Mouse (Mus musculus) forebrain, embryonic 14.5 days (tissue): Measurements from ENCODE around the gene Hist1h2bp. TPM values are rescaled to one million over a fixed set of nuclear protein-coding genes. Genes with fewer than 3 reads are reported as not detected.
"Not testable (repeated sequence)": the region's sequence is repeated elsewhere in the genome, so short reads cannot be mapped to it uniquely, and the experiment has no call there.

Experiments
- ATAC-seq: fragments of 200-750 bp; cut with Nextera tagmentation; 2 replicates; pipeline ENCODE4 v1.8.0; 2017; ENCODE audit warnings: mild to moderate bottlenecking, moderate library complexity
- DNase-seq: peaks from one replicate; pipeline ENCODE4 v3.0.0-alpha.2; 2015; ENCODE audit warnings: low spot score
- H3K27ac ChIP-seq: fragments of 300-500 bp; sonication (generic); 2 replicates; pipeline ENCODE4 v1.5.1; 2014; ENCODE audit warnings: low read depth, mild to moderate bottlenecking, control low read depth, low read length, moderate library complexity
- H3K27me3 ChIP-seq: fragments of 300-500 bp; sonication (generic); replicated peaks from 2 replicates; pipeline ENCODE4 v1.6.1; 2014; ENCODE audit warnings: low read length, control low read depth, mixed read lengths; ENCODE audit not compliant: control insufficient read depth, insufficient read depth
- H3K36me3 ChIP-seq: fragments of 300-500 bp; sonication (generic); 2 replicates; pipeline ENCODE4 v1.6.1; 2014; ENCODE audit warnings: low read length, control low read depth; ENCODE audit not compliant: control insufficient read depth, insufficient read depth
- H3K4me1 ChIP-seq: fragments of 300-500 bp; sonication (generic); 2 replicates; pipeline ENCODE4 v1.6.1; 2014; ENCODE audit warnings: antibody characterized with exemption, low read length, control low read depth; ENCODE audit not compliant: control insufficient read depth, insufficient read depth
- H3K4me2 ChIP-seq: fragments of 300-500 bp; sonication (generic); 2 replicates; pipeline ENCODE4 v1.6.1; 2014; ENCODE audit warnings: mild to moderate bottlenecking, control low read depth, low read length
- H3K4me3 ChIP-seq: fragments of 300-500 bp; sonication (generic); 2 replicates; pipeline ENCODE4 v1.5.1; 2014; ENCODE audit warnings: low read depth, low read length, control low read depth
- H3K9ac ChIP-seq: fragments of 300-500 bp; sonication (generic); 2 replicates; pipeline ENCODE4 v1.6.1; 2014; ENCODE audit warnings: mild to moderate bottlenecking, low read length, control low read depth, moderate library complexity
- H3K9me3 ChIP-seq: fragments of 300-500 bp; sonication (generic); replicated peaks from 2 replicates; pipeline ENCODE4 v1.6.1; 2016; ENCODE audit warnings: low read length, control low read depth, mixed read lengths; ENCODE audit not compliant: control insufficient read depth
- WGBS: fragments of 180-500 bp; shearing (Covaris S2); extraction: QIAGEN DNeasy Blood & Tissue Kit; methylation state at CpG from one replicate; pipeline ENCODE4 v1.1.7; 2014; 5-methylcytosine and 5-hydroxymethylcytosine counted together
- polyA plus RNA-seq: library from polyadenylated mRNA; unstranded; fragments of >200 nt; fragmentation: Nextera tagmentation; extraction: Ambion mirVana; gene quantifications from 2 replicates; pipeline ENCODE4 v1.2.1, GENCODE M21; 2014

Hist1h2bp gene
- polyA plus RNA-seq, 1 experiment from 2014 or later, result 0.84 TPM

- H3K4me1 ChIP-seq, result peaks cover 4% of the 10 kb centered on the region; the same call in 1 of the 2 replicates
- no peak overlapping the region for H3K4me2 ChIP-seq
- no peaks in the 10 kb centered on the region for H3K9me3 ChIP-seq
- H3K9ac ChIP-seq, result no peak overlapping the region
- ATAC-seq, result no peak
- WGBS, result 88% methylated on average over 7 of the region's 7 CpGs
- no peaks in the 10 kb centered on the region for H3K36me3 ChIP-seq
- H3K27me3 ChIP-seq, result no peaks in the 10 kb centered on the region
- DNase-seq, result no peak
- no peak overlapping the region for H3K27ac ChIP-seq
- no peak overlapping the region for H3K4me3 ChIP-seq
Measured at GRCm38 (mm10) chr13:21795584-21795983, 8.3 kb downstream of the Hist1h2bp start.

DNA sequence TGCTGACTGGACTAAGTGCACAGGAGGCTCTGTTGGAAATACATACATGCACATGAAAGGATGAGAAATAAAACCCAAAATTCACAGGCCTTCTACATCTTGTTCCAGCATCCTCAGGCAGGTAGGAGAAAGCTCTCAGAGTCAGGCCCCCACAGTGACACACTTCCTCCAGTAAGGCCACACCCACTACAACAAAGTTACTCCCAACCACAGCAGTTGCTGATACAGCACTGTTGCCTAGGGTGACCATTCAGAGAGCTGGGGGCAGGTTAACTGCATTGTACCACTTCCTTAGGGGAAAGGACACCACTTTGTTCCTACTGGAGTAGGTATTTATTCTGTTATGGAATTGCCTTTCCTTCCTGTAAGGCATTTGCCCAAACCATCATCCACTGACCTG is 9.9 kb downstream of the Hist1h2bp start:
- not testable (repeated sequence) for ATAC-seq, H3K9ac ChIP-seq, H3K4me2 ChIP-seq, H3K4me3 ChIP-seq, H3K27ac ChIP-seq, H3K27me3 ChIP-seq, H3K36me3 ChIP-seq, DNase-seq, H3K4me1 ChIP-seq, H3K9me3 ChIP-seq

DNA sequence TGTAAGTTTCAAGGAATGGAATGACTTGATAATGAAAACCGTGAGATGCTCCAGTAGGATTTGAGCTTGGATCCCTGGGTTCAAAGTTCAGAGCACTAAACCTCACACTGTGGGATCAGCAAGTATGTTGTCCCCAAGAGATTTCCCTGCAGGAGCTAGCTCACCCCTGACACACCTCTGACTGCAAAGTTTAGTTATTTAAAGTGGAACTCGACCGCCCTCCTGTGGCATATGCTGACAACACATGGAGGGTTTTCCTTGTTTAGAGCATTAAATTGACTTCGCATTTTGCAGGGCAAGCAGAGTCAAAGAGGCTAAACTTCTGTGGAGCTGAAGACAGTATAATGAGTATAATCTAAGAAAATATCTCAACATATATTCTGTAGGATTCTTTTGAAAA is 15.8 kb downstream of the Hist1h2bp start:
- not testable (repeated sequence) for H3K4me2 ChIP-seq, H3K4me3 ChIP-seq, H3K36me3 ChIP-seq, H3K9ac ChIP-seq, DNase-seq, H3K9me3 ChIP-seq, H3K4me1 ChIP-seq, H3K27ac ChIP-seq, H3K27me3 ChIP-seq
- peak; percentile 70 for ATAC-seq
- WGBS, result no CpG with 5 or more reads among the region's 4 CpGs

DNA sequence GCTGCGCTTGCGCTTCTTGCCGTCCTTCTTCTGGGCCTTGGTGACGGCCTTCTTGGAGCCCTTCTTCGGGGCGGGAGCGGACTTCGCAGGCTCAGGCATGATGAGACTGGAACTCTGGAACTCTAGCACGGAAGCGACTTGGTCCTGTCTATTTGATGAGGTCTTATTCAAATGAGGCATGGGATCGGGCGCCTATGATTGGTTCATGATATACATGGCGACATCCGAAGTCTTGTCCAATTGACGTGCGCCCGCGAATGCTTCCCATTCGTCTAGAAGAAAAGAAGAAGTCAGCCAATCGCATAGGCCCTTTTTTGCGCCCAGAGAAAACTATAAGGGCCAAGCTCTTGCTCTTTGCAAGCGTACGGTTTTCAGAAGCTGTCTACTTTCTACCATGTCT is 22.8 kb downstream of the Hist1h2bp start, which contains the start of the genes Hist1h2bq and Hist1h2ao:
TSS of gene Hist1h2bq (minus strand) at position 125 of the 400 bp plus-strand sequence.
TSS of gene Hist1h2ao (plus strand) at position 393 of the 400 bp plus-strand sequence.
- H3K4me2 ChIP-seq, H3K27me3 ChIP-seq, H3K36me3 ChIP-seq, DNase-seq, H3K27ac ChIP-seq, H3K9me3 ChIP-seq, H3K4me1 ChIP-seq, H3K9ac ChIP-seq, H3K4me3 ChIP-seq: not testable (repeated sequence)
- WGBS, result no CpG with 5 or more reads among the region's 23 CpGs
- ATAC-seq, result peak; percentile 97

DNA sequence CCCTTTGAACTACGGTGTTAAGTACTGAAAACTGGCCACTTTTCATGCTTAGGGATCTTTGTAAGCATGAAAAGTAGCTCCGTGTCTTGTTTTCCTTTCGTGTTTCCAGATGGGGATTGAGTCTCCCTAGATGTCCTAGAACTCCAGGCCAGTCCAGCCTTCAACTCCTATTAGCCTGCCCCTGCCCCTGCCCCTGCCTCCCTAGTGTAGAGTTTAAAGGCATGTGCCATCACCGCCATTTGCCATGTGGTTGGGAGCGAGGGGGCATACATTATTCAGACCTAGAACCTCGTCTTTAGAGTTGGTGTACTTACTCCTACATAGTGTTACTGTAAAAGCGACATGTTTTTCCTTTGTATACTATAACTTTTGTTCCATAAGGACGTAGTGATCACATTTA is 23.8 kb downstream of the Hist1h2bp start:
- H3K4me1 ChIP-seq, H3K27ac ChIP-seq, H3K9me3 ChIP-seq, H3K36me3 ChIP-seq, H3K27me3 ChIP-seq, H3K4me2 ChIP-seq, H3K9ac ChIP-seq, H3K4me3 ChIP-seq, DNase-seq: not testable (repeated sequence)
- WGBS, result no CpG with 5 or more reads among the region's 8 CpGs
- ATAC-seq, result peak; percentile 22

- DNase-seq, H3K9me3 ChIP-seq, H3K27ac ChIP-seq, H3K27me3 ChIP-seq, H3K9ac ChIP-seq, H3K36me3 ChIP-seq, H3K4me1 ChIP-seq: not testable (repeated sequence)
- Histone ChIP-seq H3K4me2 (peak within 1 kb of the TSS; percentile 40), H3K4me3 (0 out of 2 replicates have a peak within 1 kb of the TSS, but pooled peaks have one; percentile 19)
- no CpG with 5 or more reads among the region's 24 CpGs for WGBS
- ATAC-seq, result peak; percentile 63
Measured at GRCm38 (mm10) chr13:21811539-21811938, 24.3 kb downstream of the Hist1h2bp start, which contains the start of gene Hist1h4m. TSS of gene Hist1h4m (plus strand) at chr13:21811746.

DNA sequence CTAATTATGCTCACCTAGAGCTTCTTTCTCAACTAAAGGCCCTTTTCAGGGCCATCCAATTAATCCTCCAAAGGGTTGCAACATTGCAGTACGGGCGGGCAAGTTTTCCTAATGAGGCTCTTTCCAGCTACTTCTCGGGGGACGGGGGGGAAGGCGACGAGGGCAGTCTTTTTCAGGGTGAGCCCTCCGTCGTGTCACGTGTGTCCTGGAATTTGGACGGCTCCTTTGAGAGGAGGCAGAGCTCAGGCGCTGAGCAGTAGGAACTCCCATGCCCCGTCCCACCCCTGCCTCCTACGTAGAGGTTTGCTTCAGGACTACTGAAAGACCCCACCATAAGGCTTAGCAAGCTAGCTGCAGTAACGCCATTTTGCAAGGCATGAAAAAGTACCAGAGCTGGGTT is 24.8 kb downstream of the Hist1h2bp start:
- not testable (repeated sequence) for H3K9me3 ChIP-seq, H3K4me1 ChIP-seq, H3K27me3 ChIP-seq, H3K36me3 ChIP-seq, H3K9ac ChIP-seq, H3K27ac ChIP-seq, DNase-seq
- 0% methylated on average over 10 of the region's 14 CpGs for WGBS
- 0 out of 2 replicates have a peak overlapping the region, but pooled peaks have one; percentile 19 for H3K4me3 ChIP-seq
- peak; percentile 40 for ATAC-seq
- peak overlapping the region; percentile 40 for H3K4me2 ChIP-seq

- not testable (repeated sequence) for H3K4me3 ChIP-seq, H3K27me3 ChIP-seq, H3K27ac ChIP-seq, DNase-seq, H3K9ac ChIP-seq, H3K36me3 ChIP-seq, ATAC-seq, H3K9me3 ChIP-seq, H3K4me1 ChIP-seq, H3K4me2 ChIP-seq
- WGBS, result 52% methylated on average over 6 of the region's 16 CpGs
Measured at GRCm38 (mm10) chr13:21820082-21820890, 33.0 kb downstream of the Hist1h2bp start.

- no peak for ATAC-seq
- Histone ChIP-seq H3K27me3 (no peaks in the 10 kb centered on the region), H3K9ac (no peak overlapping the region), H3K4me2 (no peak overlapping the region), H3K27ac (no peak overlapping the region), H3K36me3 (no peaks in the 10 kb centered on the region), H3K4me3 (no peak overlapping the region), H3K4me1 (no peaks in the 10 kb centered on the region), H3K9me3 (no peaks in the 10 kb centered on the region)
- no peak for DNase-seq
- 76% methylated on average over 3 of the region's 3 CpGs for WGBS
Measured at GRCm38 (mm10) chr13:21828511-21828910, 41.2 kb downstream of the Hist1h2bp start.
